Mouse (Mus musculus) gastrocnemius, postnatal 36 days (tissue): Measurements from ENCODE around the gene Elavl1. TPM values are rescaled to one million over a fixed set of nuclear protein-coding genes. Genes with fewer than 3 reads are reported as not detected.
"Not testable (repeated sequence)": the region's sequence is repeated elsewhere in the genome, so short reads cannot be mapped to it uniquely, and the experiment has no call there.

Experiments
- DNase-seq, 2 experiments: peaks; one replicate each; pipeline ENCODE4 v3.0.0; 2022
- intact Hi-C: fragments of 180-260 bp; cut with DNase I; formaldehyde crosslinking; loops from one replicate; pipeline ENCODE4 v1.15.1; 2025
- total RNA-seq, 2 experiments: library from RNA; stranded (reverse); gene quantifications; 2 replicates each; pipeline ENCODE4 v1.2.3; 2021

The Elavl1 gene
- total RNA-seq, 2 experiments from 2014 or later = 39.5 to 39.7 TPM

DNA sequence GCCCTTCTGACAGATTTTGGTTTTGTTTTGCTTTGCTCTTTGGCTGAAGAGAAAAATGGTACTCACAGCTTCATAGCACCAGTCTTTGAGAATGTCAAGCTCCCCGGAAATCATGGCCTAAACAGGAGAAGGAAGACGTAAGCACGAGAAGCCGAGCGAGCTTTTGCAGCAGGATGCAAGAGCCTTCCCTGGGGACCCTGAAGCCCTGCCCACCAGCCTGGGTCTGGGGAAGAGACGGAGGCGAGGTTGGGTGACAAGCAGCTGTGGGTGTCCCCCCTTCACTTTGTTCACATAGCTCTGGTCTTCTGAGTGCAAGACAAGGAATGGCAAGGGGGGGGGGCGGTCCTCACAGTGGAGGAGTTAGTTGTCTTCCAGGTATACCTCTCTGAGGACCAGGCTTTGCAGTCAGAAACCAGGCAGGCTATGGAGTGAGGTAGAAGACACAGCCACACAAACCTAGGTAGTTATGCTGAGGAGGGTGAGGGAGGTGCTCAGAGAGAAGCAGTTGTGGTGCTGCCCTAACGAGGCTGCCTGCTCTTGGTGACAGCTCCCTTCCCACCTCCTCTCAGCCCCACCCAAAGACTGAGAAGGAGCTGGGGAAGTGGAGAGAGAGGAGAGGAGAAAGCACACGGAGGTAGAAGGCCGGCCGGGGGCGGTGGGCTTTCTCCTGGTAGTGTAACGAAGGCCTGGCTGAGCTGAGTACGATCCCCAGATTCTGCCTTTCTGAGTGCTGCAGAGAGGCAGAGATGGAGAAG is 59.9 kb downstream of the Elavl1 start:
- DNase-seq = no peak
- intact Hi-C loops = loop anchor here (5.0 kb wide), 1 partner anchor 107 kb away; no protein-coding TSS in a partner anchor

DNA sequence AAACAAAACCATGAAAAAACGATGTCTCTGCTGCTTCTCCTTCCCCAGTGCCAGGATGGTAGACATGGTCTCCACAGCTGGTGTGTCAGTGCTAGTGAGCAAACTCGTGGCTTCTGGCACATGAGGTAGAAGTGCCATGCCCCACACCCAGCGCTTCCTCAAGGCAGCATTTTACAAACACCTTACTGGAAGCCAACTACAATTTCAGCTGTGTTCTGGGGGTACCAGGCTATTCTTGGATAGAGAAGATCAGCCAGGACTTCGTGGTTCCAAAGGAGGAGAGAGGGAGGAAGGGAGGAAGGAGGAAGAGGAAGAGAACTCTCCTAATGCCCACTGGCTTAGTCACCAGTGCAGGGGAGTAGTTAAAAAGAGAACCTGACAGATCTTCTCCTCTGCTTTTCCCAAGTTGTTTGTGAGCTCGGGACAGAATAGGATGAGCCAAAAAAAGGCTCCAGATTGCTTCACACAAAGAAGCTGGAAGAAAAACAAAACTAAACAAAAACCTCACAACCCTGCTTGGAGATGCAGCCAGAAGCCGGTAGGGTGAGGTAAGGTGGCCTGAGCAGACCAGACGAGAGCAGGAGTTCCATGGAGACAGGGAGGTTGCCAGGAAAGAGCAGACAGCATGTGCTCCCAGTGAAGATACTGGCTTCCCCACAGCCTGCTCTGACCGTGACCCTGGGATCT is 62.0 kb downstream of the Elavl1 start:
- DNase-seq = no peak
- intact Hi-C loops = no loop called here

DNA sequence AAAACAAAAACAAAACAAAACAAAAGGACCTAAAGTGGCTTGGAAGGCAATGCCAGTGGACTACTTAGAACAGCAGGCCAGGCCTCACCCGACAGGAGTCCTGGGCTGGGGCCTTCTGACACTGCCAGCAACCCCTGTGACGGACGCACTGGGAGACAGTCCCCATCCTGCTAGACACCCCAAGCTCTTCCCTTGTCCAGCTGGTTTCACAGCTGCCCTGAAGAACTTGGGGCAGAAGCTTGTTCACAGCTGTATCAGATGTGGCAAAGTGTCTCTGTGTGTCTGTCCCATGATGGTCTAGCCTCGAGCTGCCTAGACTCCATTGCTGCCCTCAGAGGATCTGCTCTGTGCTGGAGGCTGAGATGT is 65.4 kb downstream of the Elavl1 start:
- intact Hi-C loops = loop anchor here (5.0 kb wide), 1 partner anchor 117 kb away; no protein-coding TSS in a partner anchor

DNA sequence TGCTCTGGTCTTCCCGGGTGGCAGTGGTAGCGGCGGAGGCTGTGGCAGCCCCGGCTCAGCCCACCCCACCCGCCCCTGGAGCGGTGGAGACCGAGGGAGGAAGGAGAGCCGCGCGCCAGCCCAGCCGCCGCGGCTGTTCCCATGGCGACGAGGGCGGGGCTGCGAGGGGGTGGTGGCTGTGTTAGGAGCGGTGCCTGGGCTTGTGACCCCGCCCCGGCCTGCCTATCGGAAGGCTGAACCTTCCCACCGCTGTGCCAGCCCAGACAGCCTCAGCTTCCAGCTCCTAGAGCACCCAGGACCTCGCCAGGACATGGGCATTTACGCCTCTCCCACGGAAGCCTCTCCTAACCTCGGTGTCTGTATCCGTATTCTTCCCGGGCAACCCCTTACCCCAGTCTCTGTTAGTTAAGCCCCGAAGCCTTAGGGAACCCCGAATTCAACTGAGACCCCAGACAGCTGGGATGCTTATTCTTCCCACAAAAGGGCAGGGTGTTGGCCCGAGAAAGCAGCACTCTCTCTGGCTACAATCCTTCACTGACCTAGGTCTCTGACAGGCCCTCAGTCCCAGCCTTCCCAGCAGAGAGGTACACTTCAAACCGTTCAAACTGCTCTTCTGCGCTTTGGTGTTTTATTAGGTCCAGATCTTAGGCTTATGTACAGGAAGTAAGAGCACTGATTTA is 65.9 kb downstream of the Elavl1 start, which contains the start of gene Ctxn1:
Gene Ctxn1, minus strand, starts transcription at position 150 of the 680 bp plus-strand sequence.
- intact Hi-C loops = loop anchor here (5.0 kb wide), 1 partner anchor 117 kb away; no protein-coding TSS in a partner anchor

More for the DNA sequence above, 65.4 kb downstream of the Elavl1 start:
- DNase-seq = no peak

DNA sequence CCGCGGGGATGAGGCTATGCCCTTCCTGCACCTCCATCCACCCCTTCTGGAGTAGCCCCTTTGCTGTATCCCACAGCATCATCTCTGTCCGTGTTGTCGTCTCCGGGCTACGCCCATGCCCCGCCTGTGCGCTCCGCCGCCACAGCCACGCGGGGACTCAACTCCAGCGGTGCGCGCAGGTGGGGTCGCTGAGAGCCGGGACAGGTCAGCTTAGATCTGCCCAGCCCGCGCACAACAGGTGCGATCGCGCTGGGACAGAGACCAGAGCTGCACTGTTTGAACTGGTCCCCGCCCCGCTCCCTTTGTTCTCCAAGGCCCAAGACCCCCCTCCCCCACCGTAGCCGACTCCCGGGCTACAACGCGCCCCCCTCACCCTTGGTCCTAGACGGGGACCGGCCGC is 66.5 kb downstream of the Elavl1 start:
- DNase-seq = no peak
- intact Hi-C loops = loop anchor here (5.0 kb wide), 1 partner anchor 116 kb away; no protein-coding TSS in a partner anchor

More for the DNA sequence above, 65.9 kb downstream of the Elavl1 start, which contains the start of gene Ctxn1:
- DNase-seq = peak; percentile 84 to 91

DNA sequence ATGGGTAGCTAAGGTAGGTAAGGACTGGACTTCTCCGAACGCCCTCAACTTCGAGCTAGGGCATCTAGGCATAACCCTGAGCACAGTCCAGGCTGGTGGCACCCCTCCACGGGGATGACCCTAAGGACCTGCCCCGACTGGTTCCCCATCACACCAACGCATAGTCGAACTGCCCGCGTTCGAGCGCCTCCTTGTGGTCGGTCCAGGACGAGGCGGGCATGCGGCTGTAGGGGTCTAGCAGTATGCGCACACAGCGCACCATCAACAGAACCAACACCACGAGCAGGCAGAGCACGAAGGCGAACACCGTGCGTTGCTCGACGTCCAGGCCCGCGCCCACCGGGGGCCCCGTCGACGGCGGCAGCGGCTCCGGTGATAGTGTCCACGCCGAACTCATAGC is 67.0 kb downstream of the Elavl1 start:
- intact Hi-C loops = loop anchor here (5.0 kb wide), 1 partner anchor 116 kb away; no protein-coding TSS in a partner anchor
- peak; percentile 51 to 59 for DNase-seq

DNA sequence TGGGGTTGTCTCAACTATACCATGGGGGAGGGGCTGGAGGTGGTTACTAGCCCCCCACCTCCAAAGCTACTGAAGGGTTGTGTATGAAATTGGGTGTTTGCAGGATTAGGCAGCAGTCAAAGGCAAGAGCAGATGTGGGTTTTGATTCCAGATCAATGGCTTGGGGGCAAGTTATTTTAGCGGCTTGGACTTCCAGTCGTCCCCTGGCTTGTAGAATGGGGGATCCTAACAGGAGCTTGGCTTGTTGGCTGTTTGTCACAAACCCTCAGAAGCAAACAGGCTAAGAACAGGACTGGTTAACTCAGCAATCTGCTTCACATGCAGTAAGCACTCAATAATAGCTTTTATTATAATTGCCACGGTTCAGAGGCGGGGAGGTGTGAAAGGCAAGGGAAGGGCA is 67.9 kb downstream of the Elavl1 start:
- intact Hi-C loops = loop anchor here (5.0 kb wide), 1 partner anchor 115 kb away; no protein-coding TSS in a partner anchor
- DNase-seq = no peak

DNA sequence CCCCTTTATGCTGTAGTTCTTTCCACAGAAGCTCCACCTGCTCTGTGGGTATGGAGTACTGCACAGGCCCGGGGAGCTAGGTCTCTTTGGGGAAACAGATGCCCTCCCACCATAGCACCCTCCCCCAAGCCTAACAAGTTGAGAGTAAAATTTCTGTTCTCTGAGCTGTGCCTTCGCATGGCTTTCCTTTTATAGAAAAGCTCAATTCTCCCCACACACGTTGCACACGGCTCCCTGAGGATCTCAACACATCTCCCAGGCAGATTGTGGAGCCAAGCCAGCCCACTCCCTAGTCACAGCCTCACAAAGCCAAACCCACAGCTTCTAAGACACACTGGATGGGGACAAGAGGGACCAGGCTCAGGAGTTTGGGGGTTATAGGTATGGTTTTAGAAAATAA is 68.3 kb downstream of the Elavl1 start:
- no peak for DNase-seq
- intact Hi-C loops = loop anchor here (5.0 kb wide), 1 partner anchor 115 kb away; no protein-coding TSS in a partner anchor

DNA sequence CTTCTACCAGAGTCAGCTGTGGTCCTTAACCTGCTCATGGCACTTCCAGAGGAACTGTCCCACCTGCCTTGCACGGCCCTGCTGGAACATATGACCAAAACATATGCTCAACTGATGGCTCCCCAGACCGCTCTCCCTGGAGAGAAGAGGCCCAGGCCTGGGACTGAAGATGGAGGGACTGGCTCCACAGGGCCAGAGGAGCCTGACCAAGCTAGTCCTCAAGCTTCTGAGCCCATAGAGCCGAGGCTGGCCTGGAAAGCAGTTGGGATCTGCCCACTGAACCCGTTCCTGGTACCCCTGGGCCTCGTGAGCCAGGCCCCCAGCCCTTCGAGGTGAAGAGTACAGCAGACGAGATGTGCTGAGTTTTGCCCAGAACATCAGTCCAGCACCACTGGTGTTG is 69.7 kb downstream of the Elavl1 start:
- intact Hi-C loops = loop anchor here (5.0 kb wide), 1 partner anchor 113 kb away; no protein-coding TSS in a partner anchor
- not testable (repeated sequence) for DNase-seq

DNA sequence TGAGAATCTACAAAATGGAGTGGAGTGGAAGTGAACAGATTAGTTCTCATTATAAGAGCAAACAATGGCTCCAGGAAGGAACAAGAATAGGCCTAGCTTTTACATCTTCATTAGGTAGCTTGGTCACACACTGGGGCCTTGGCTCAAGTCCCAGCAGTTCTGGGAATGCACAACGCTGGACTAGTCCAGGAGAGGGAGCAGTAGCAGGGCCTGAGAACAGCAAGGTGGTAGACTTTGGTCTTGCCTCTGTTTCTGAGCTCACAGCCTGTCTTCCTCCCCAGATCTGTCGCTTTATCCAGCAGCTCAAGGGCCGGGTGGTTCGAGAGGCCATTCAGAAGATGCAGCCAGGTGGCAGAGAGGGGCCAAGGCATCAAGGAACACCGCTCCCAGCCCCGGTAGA is 71.2 kb downstream of the Elavl1 start:
- no peak for DNase-seq
- intact Hi-C loops = loop anchor here (5.0 kb wide), 1 partner anchor 68 kb away; no protein-coding TSS in a partner anchor

DNA sequence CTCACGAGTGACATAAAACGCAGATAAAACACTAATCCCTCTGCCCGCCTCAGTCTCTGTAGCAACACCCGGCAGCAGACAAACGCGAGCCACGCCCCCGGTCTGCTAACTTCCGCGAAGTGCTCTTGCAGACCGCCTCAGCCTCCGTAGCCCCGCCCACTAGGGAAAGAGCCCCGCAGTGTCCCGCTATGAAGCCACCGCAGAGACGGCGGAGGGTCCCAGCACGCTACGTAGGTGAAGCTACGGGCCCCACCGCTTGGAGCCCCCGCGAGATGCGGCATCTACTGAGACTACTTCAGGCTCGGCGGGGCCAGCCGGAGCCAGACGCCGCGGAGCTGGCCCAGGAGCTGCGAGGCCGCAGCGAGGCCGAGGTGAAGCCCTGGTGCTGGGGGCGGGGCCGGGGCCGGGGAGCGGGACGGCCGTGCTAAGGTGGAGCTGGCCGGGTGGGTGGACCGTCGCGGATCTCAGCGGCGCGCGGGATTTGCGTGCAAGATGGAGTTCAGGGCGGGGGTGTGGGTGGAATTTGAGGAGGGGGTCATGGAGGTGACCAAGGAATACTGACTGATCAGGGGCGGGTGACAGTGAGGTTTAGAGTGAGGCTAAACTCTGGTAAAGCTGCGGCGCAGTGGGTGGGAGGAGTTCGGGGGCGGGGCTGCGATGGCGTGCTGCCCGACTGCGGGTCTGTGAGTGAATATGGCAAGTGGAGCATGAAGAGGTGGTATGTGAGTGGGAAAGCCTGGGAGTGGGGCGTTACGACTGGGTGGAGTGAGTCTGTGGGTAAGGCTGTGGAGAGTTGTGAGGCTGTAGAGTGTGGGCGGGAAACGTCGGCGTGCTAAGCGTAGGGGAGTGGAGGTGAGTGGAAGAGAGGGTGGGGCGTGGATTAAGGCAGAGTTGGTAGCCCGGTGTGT is 72.0 kb downstream of the Elavl1 start, which contains the start of gene Snapc2:
Gene Snapc2, plus strand, starts transcription at position 147 of the 908 bp plus-strand sequence.
- peak; percentile 94 for DNase-seq
- intact Hi-C loops = loop anchor here (5.0 kb wide), 1 partner anchor 69 kb away; no protein-coding TSS in a partner anchor

DNA sequence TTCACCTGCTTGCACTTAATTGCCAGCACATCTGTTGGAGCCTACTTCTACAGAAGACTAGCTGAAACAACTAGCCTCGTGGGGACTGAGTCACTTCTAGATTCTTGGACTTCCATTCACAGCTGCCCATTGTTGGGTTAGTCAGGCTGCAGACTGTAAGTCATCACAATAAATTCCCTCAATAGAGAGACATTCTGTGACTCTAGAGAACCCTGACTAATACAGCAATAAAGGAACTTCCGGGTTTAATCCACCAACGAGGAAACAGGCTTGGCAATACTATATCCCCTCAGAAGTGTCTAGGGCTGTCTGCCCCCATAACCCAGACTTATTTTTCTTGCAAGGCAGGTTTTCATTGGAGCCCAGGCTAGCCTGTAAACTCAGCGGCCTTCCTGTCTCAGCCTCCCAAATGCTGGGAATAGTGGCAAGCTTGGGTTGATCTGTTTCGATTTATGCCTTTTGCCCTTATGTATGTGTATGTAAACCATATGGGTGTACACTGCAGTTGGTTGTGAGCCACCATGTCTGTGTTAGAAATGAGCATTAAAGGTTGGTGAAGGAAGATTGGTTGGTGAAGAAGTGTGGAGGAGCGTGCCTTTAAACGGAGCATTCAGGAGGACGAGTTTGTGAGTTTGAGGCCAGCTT is 73.0 kb downstream of the Elavl1 start:
- DNase-seq = no peak
- intact Hi-C loops = loop anchor here (5.0 kb wide), 1 partner anchor 70 kb away; no protein-coding TSS in a partner anchor

DNA sequence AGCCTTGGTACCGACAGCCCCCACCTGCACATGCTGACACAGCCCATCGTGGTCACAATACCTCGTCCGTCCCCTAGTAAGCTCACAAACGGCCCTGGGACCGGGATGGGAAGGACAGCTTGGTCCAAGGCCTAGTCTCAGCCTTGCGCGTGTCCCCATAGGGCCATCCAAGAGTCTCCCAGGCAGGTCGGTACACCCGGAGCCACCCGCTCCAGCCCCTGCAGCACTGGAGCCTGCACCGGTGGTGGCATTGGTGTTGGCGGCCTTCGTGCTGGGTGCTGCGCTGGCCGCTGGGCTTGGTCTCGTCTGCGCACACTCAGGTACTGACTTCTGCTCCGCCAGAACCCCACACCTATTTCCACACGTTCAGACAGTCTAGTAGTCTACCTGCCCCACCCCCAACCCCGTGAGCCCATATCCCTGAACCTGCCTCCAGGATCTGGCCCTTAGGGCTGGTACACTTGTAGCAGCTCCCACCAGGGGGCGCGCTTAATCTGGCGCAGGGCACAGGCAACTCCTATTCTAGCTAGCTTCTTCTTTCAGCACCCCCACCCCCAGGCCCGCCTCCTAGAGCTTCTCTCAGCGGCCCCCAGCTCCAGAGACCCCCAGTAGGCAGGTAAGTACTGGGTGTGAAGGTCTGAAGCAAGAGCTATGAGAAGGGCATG is 74.8 kb downstream of the Elavl1 start:
- intact Hi-C loops = loop anchor here (5.0 kb wide), 1 partner anchor 72 kb away; no protein-coding TSS in a partner anchor

DNA sequence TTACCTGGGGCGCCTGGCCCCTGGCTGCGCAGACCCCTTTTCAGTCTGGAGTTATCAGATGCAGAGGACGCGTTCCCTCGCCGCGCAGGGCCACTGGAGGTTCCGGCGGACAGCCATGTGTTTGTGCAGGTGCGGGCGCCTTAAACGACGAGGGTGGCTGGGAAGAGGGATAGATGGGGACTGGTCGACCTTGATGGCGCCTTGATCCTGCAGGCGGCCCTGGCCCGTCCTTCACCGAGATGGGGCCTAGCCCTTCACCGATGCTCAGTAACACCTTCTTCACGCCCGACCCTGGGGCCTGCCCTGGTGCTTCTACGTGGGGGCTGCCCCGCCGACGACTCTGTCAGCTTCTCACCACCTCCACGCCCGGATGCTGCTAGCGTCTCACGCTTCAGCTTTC is 76.0 kb downstream of the Elavl1 start:
- no peak for DNase-seq
- intact Hi-C loops = loop anchor here (5.0 kb wide), 1 partner anchor 123 kb away; no protein-coding TSS in a partner anchor

More for the DNA sequence above, 74.8 kb downstream of the Elavl1 start:
- DNase-seq = peak; percentile 77 to 78

DNA sequence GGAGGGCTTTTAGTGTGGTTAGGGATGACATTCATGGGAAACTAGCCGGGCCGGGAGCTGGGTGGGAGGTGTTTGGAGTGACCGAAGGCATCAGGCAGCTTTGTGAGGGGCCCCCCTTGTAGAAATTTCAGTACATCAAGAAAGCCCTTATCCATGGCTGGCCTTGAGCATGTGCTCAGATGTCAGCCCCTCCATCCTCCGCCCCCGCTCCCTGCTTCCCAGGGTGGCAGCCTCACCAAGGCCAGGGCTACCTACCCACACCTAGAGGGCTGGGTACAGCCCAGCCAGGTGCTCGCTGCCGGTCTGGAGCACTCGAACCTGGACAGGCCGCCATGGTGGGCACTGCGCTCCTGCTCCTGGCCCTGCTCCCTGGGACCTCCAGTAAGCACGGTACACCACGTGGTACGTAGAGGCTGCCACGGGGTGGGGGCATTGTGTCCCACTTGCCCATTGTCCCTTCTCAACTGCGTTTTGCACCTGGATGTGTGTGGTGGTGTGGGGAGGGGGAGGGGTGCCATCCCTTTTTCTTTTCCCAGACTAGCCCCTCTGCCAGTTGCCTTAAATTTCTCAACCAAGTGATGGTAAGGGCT is 77.2 kb downstream of the Elavl1 start, which contains the start of gene Tgfbr3l:
Gene Tgfbr3l, plus strand, starts transcription at position 264 of the 590 bp plus-strand sequence.
- intact Hi-C loops = loop anchor here (5.0 kb wide), 1 partner anchor 124 kb away; no protein-coding TSS in a partner anchor
- DNase-seq = no peak

DNA sequence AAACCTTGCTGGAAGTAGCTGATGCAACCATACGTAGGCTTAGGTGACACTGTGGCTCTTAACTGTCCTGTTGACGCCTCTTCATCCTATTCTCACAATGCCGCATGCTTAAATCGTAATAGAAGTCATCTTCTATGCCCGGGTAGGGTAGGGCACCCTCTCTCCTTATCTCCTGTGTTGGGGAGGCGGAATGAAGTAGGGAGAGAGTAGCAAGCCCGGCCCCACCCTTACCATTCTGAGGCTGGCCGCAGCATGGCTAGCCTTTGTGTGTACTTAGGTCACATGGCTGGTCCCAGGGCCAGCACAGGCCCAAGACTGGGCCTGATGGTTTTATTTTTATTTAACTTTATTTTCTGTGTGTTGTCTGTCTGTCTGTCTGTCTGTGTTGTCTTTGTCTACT is 78.0 kb downstream of the Elavl1 start:
- DNase-seq = no peak
- intact Hi-C loops = loop anchor here (5.0 kb wide), 1 partner anchor 125 kb away; no protein-coding TSS in a partner anchor

DNA sequence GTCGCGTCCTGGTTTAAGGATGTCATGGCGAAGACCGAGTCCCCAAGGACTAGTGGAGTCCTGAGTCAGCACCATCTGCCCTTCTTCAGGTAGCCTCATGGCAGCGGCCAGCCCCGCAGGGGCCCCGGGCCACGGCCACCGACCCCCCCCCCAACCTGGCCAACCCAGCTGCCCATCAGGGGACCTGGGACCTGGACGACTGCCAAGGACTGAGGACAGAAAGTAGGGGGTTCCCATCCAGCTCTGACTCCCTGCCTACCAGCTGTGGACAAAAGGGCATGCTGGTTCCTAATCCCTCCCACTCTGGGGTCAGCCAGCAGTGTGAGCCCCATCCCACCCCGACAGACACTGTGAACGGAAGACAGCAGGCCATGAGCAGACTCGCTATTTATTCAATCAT is 79.5 kb downstream of the Elavl1 start:
- intact Hi-C loops = loop anchor here (5.0 kb wide), 1 partner anchor 127 kb away; no protein-coding TSS in a partner anchor
- DNase-seq = no peak
